Mouse (Mus musculus) layer of hippocampus, adult 6 months (tissue): ENCODE measurements around the gene Hoxd11. TPM values are rescaled to one million over a fixed set of nuclear protein-coding genes. Genes with fewer than 3 reads are reported as not detected.

ENCODE experiments used
- long read RNA-seq, 2 experiments: library from polyadenylated mRNA; unstranded; transcript quantifications; one replicate each; pipeline ENCODE4 v2.0.0; 2019 to 2020
- microRNA-seq: library from miRNA; unstranded; fragments of <30 nt; microRNA quantifications from one replicate; pipeline ENCODE4 v1.2.0, GENCODE M21; 2020
- polyA plus RNA-seq: library from polyadenylated mRNA; unstranded; fragments of <200 nt; fragmentation: Nextera tagmentation; gene quantifications from 2 replicates; pipeline ENCODE4 v1.2.3, GENCODE M21; 2021

The Hoxd11 gene
- not detected in 2 replicates for polyA plus RNA-seq
- long read RNA-seq, experiment 1 = 0 reads
- long read RNA-seq, experiment 2 = 0 reads

GRCm38 (mm10) chr2:74678891-74679595 lies at the start of gene Hoxd11:
Gene Hoxd11 (plus strand): TSS chr2:74679557.

GRCm38 (mm10) chr2:74659507-74660005 lies 19.8 kb upstream of the Hoxd11 start, which contains the start of gene Evx2:
Gene Evx2 (minus strand): TSS chr2:74659557.

GRCm38 (mm10) chr2:74667842-74668357 lies 11.5 kb upstream of the Hoxd11 start, which contains the start of gene Hoxd13:
Gene Hoxd13 (plus strand): TSS chr2:74668310.

GRCm38 (mm10) chr2:74674881-74675665 lies 4.3 kb upstream of the Hoxd11 start, which contains the start of gene Hoxd12:
Gene Hoxd12 (plus strand): TSS chr2:74675013.

GRCm38 (mm10) chr2:74691022-74691951 lies 11.9 kb downstream of the Hoxd11 start, which contains the start of gene Hoxd10:
Gene Hoxd10 (plus strand): TSS chr2:74691924.

GRCm38 (mm10) chr2:74697567-74698121 lies 18.3 kb downstream of the Hoxd11 start, which contains the start of gene Hoxd9:
Gene Hoxd9 (plus strand): TSS chr2:74697727.

GRCm38 (mm10) chr2:74704393-74704998 lies 25.1 kb downstream of the Hoxd11 start, which contains the start of gene Hoxd8:
Gene Hoxd8 (plus strand): TSS chr2:74704615.

GRCm38 (mm10) chr2:74711721-74712621 lies 32.6 kb downstream of the Hoxd11 start, which contains the start of the genes Hoxd3 and Hoxd4:
Gene Hoxd3 (plus strand): TSS chr2:74711927.
Gene Hoxd4 (plus strand): TSS chr2:74711929.

GRCm38 (mm10) chr2:74726551-74726950 lies 47.2 kb downstream of the Hoxd11 start, which contains the start of gene Gm28230:
Gene Gm28230 (plus strand): TSS chr2:74726728.

Small RNAs within 50 kb of the gene (microRNA-seq; reads per million reads assigned to microRNA genes)
- gene Gm44463 (not detected), gene Mir10b (17.8 reads per million, percentile 39 among the genes with 10 or more reads in this experiment)

Other genes with a start within 250 kb of the Hoxd11 start
- gene Lnpk, start 100.1 kb upstream of the Hoxd11 start, polyA plus RNA-seq = 25.7 and 30.1 TPM in 2 replicates
- not detected in 2 replicates for gene Evx2, start 20.0 kb upstream of the Hoxd11 start, polyA plus RNA-seq
- not detected in 2 replicates for gene Hoxd13, start 11.2 kb upstream of the Hoxd11 start, polyA plus RNA-seq
- gene Hoxd12, start 4.5 kb upstream of the Hoxd11 start, polyA plus RNA-seq = not detected in 2 replicates
- not detected in 2 replicates for gene Hoxd10, start 12.4 kb downstream of the Hoxd11 start, polyA plus RNA-seq
- not detected in 2 replicates for gene Hoxd9, start 18.2 kb downstream of the Hoxd11 start, polyA plus RNA-seq
- gene Hoxd8, start 25.1 kb downstream of the Hoxd11 start, polyA plus RNA-seq = not detected in 2 replicates
- not detected in 2 replicates for gene Hoxd3, start 32.4 kb downstream of the Hoxd11 start, polyA plus RNA-seq
- gene Hoxd4, start 32.4 kb downstream of the Hoxd11 start, polyA plus RNA-seq = not detected in 2 replicates
- gene Gm28230, start 47.2 kb downstream of the Hoxd11 start, polyA plus RNA-seq = not detected in 2 replicates
- 0.08 and 0.09 TPM in 2 replicates for gene Hoxd1, start 83.4 kb downstream of the Hoxd11 start, polyA plus RNA-seq
- 49.1 and 54.5 TPM in 2 replicates for gene Mtx2, start 146.2 kb downstream of the Hoxd11 start, polyA plus RNA-seq